10 mouse cellular contexts compared by ENCODE assay signal in the genomic region with DNA sequence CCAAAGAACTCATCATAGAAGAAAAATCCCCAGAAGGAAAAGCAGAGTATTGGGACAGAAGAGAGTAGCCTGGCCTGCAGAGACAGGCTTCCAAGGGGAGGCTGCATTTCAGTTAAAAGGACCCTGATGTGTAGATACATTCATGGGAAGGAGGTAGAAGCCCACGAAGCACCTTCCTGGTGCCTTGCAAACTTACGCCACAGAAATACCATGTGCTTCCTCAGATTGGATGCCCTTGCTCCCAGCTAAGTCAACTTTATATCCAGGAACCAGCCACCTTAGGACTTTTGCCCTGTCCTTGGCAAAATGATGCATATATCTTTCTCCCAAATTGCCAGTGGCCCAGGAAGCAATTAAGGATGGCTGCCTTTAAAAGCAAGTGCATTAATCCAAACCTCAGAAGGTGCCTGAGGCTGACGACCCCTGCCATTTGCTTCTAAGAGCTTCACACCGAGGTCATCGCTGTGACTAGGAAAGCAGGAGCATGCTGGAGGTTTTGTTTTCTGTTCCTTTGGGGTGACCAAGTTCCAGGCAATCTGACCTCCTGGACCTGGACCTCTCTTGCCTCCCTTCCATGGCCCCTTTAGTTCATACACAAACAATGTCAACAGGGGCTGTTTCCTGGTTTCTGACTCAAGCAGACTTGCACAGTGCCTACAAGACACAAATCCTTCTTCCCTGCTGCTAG. TPM values are rescaled to one million over a fixed set of nuclear protein-coding genes. Genes with fewer than 3 reads are reported as not detected.
DNase-seq lines count a peak whose midpoint lies in the region; ATAC-seq and TF ChIP-seq lines count a peak whose summit lies in the region.
"Had no signal": no experiment of that assay in that cellular context is flagged by ENCODE, and none has a peak within 500 bp of the region (broad histone marks: within the 10 kb centered on the region; RNA-seq: fewer than 3 reads in every experiment).

No protein-coding gene starts in this region.

- H3K27ac ChIP-seq in heart, embryonic 11.5 days (ENCODE audit: low read depth, low read length): peak overlapping the region; percentile 50
- peak overlapping the region; percentile 76 for H3K27ac ChIP-seq in lung, embryonic 14.5 days (ENCODE audit: low read depth)
- H3K27ac ChIP-seq in hindbrain, embryonic 14.5 days: 0 out of 2 replicates have a peak overlapping the region, but pooled peaks have one; percentile 3
- H3K27ac ChIP-seq in midbrain, postnatal 0 days (ENCODE audit: low read depth, low read length): peak overlapping the region; percentile 67
- H3K27ac ChIP-seq: midbrain, embryonic 12.5 days had no signal

- 54% methylated on average over 5 of the region's 5 CpGs for WGBS in heart, embryonic 11.5 days (ENCODE audit: insufficient replicate concordance)
- 55% methylated on average over 5 of the region's 5 CpGs for WGBS in lung, embryonic 14.5 days
- 74% methylated on average over 5 of the region's 5 CpGs for WGBS in hindbrain, embryonic 14.5 days
- WGBS in midbrain, postnatal 0 days: 68% methylated on average over 5 of the region's 5 CpGs

- H3K9ac ChIP-seq in heart, embryonic 11.5 days (ENCODE audit: low read depth, low read length): no peak overlapping the region
- no peak overlapping the region for H3K9ac ChIP-seq in lung, embryonic 14.5 days
- H3K9ac ChIP-seq in hindbrain, embryonic 14.5 days: no peak overlapping the region
- peak overlapping the region; percentile 33; the same call in 1 of the 2 replicates for H3K9ac ChIP-seq in midbrain, postnatal 0 days (replicated peaks; ENCODE audit: low read length, poor library complexity, severe bottlenecking)
- H3K9ac ChIP-seq: midbrain, embryonic 12.5 days had no signal

- no peak for TF ChIP-seq CTCF in lung, embryonic 14.5 days (IDR thresholded peaks at IDR 0.05; ENCODE audit: low read depth)
- TF ChIP-seq CTCF in midbrain, postnatal 0 days (IDR thresholded peaks at IDR 0.05): no peak

- peaks cover 3% of the 10 kb centered on the region; the same call in 1 of the 2 replicates for H3K36me3 ChIP-seq in heart, embryonic 11.5 days (ENCODE audit: control insufficient read depth, insufficient read depth, low read length)
- H3K36me3 ChIP-seq in lung, embryonic 14.5 days (ENCODE audit: insufficient read depth): no peaks in the 10 kb centered on the region
- H3K36me3 ChIP-seq in hindbrain, embryonic 14.5 days (replicated peaks; ENCODE audit: control insufficient read depth, insufficient read depth): no peaks in the 10 kb centered on the region
- no peaks in the 10 kb centered on the region for H3K36me3 ChIP-seq in midbrain, postnatal 0 days (ENCODE audit: insufficient read depth, low read length)
- H3K36me3 ChIP-seq: midbrain, embryonic 12.5 days had no signal

- no peak for ATAC-seq in heart, embryonic 11.5 days (replicated peaks; ENCODE audit: insufficient number of reproducible peaks, low FRiP score, low TSS enrichment)
- no peak; the same call in 1 of the 2 replicates for ATAC-seq in lung, embryonic 14.5 days (ENCODE audit: insufficient read depth)
- no peak for ATAC-seq in hindbrain, embryonic 14.5 days (ENCODE audit: low FRiP score)
- no peak for ATAC-seq in midbrain, postnatal 0 days (ENCODE audit: low FRiP score)
- ATAC-seq: CD4-positive, CD25-positive, alpha-beta regulatory T cell, adult 4 months had no signal

- DNase-seq in heart, adult 8-10 months (ENCODE audit: low spot score): no peak
- no peak for DNase-seq in lung, embryonic 14.5 days
- no peak for DNase-seq in lung, postnatal 36 days
- DNase-seq in hindbrain, embryonic 14.5 days (ENCODE audit: low spot score): no peak
- DNase-seq in midbrain, postnatal 0 days (ENCODE audit: low spot score): no peak
- no peak for DNase-seq in cerebellum, postnatal 4 days (ENCODE audit: low spot score in 2 of 2)
- no peak for DNase-seq in urinary bladder, postnatal 10 days (ENCODE audit: low spot score)

- H3K27me3 ChIP-seq in heart, embryonic 11.5 days (ENCODE audit: control insufficient read depth, insufficient read depth, low read length): no peaks in the 10 kb centered on the region
- no peaks in the 10 kb centered on the region for H3K27me3 ChIP-seq in lung, embryonic 14.5 days (ENCODE audit: insufficient read depth, low read length)
- no peaks in the 10 kb centered on the region for H3K27me3 ChIP-seq in hindbrain, embryonic 14.5 days (ENCODE audit: control insufficient read depth, insufficient read depth, low read length)
- H3K27me3 ChIP-seq in midbrain, postnatal 0 days (ENCODE audit: insufficient read depth, low read length): no peaks in the 10 kb centered on the region
- H3K27me3 ChIP-seq: midbrain, embryonic 12.5 days had no signal

- H3K9me3 ChIP-seq in heart, embryonic 11.5 days (replicated peaks; ENCODE audit: control insufficient read depth, low read length): no peaks in the 10 kb centered on the region
- H3K9me3 ChIP-seq in lung, embryonic 14.5 days (ENCODE audit: low read depth, low read length): no peaks in the 10 kb centered on the region
- no peaks in the 10 kb centered on the region for H3K9me3 ChIP-seq in hindbrain, embryonic 14.5 days (ENCODE audit: control insufficient read depth, low read length)
- no peaks in the 10 kb centered on the region for H3K9me3 ChIP-seq in midbrain, postnatal 0 days (ENCODE audit: low read length)
- H3K9me3 ChIP-seq: midbrain, embryonic 12.5 days had no signal

- H3K4me2 ChIP-seq in heart, embryonic 11.5 days: no peak overlapping the region
- H3K4me2 ChIP-seq in lung, embryonic 14.5 days: no peak overlapping the region
- H3K4me2 ChIP-seq in hindbrain, embryonic 14.5 days (replicated peaks): no peak overlapping the region
- no peak overlapping the region for H3K4me2 ChIP-seq in midbrain, postnatal 0 days (ENCODE audit: low read depth, low read length, poor library complexity, severe bottlenecking)
- H3K4me2 ChIP-seq: midbrain, embryonic 12.5 days had no signal

- no peak overlapping the region for H3K4me3 ChIP-seq in heart, embryonic 11.5 days (ENCODE audit: low read depth, low read length)
- H3K4me3 ChIP-seq in lung, embryonic 14.5 days (ENCODE audit: low read depth, low read length): no peak overlapping the region
- H3K4me3 ChIP-seq in hindbrain, embryonic 14.5 days (replicated peaks; ENCODE audit: low read length): no peak overlapping the region
- no peak overlapping the region for H3K4me3 ChIP-seq in midbrain, postnatal 0 days (ENCODE audit: low read depth, low read length)
- H3K4me3 ChIP-seq: midbrain, embryonic 12.5 days had no signal

- H3K4me1 ChIP-seq in heart, embryonic 11.5 days (ENCODE audit: control insufficient read depth, insufficient read depth, low read length): peaks cover 35% of the 10 kb centered on the region
- H3K4me1 ChIP-seq in lung, embryonic 14.5 days (ENCODE audit: insufficient read depth): peaks cover 22% of the 10 kb centered on the region; the same call in 1 of the 2 replicates
- H3K4me1 ChIP-seq in hindbrain, embryonic 14.5 days (replicated peaks; ENCODE audit: control insufficient read depth, insufficient read depth, low read length): peaks cover 5% of the 10 kb centered on the region; the same call in 1 of the 2 replicates
- H3K4me1 ChIP-seq in midbrain, postnatal 0 days (ENCODE audit: insufficient read depth, low read length): peaks cover 8% of the 10 kb centered on the region; the same call in 1 of the 2 replicates

RNA-seq across cellular contexts. Expression of a gene that starts 31.0 kb away (rescaled TPM):
- 56.6 and 63.9 TPM in 2 replicates for polyA plus RNA-seq in heart, embryonic 11.5 days (2014; fragmentation: Nextera tagmentation; extraction: Ambion mirVana)
- 100 to 1,000 TPM; 157 to 180 (median 176) TPM for total RNA-seq in heart, adult 8-10 months (2022)
- polyA plus RNA-seq in lung, embryonic 14.5 days (2014; fragmentation: Nextera tagmentation; extraction: Ambion mirVana): 42.6 and 44.1 TPM in 2 replicates
- polyA plus RNA-seq in hindbrain, embryonic 14.5 days (2014; fragmentation: Nextera tagmentation; extraction: Ambion mirVana): 42.5 and 45.1 TPM in 2 replicates
- 105 and 133 TPM in 2 replicates for total RNA-seq in midbrain, postnatal 0 days (2014; rRNA removed)
- polyA plus RNA-seq in midbrain, postnatal 0 days (2015; fragmentation: Nextera tagmentation; extraction: Ambion mirVana): 39.1 and 47.3 TPM in 2 replicates
- polyA plus RNA-seq: CD4-positive, CD25-positive, alpha-beta regulatory T cell, adult 4 months had no signal

Comparison
In these comparisons a context has a peak if more than half of its experiments do, and no peak if none do; other contexts are left out.
1. H3K27ac ChIP-seq: peak in every context shown above with its lines; median percentile 76 in lung, embryonic 14.5 days; 67 in midbrain, postnatal 0 days; 50 in heart, embryonic 11.5 days; 3 in hindbrain, embryonic 14.5 days.